Mouse (Mus musculus): ENCODE data around the gene Pold4. TPM values are rescaled to one million over a fixed set of nuclear protein-coding genes. Genes with fewer than 3 reads are reported as not detected.
A peak's percentile ranks its signal among the peaks of the same experiment; 100 is the strongest.

Gene Pold4
- polyA plus RNA-seq, 1 experiment from 2014 or later = 15.2 TPM

GRCm38 (mm10) chr19:4192251-4192985, 39.3 kb upstream of the Pold4 start:
- peak; percentile 23; the same call in 1 of the 2 replicates for ATAC-seq (ENCODE audit: insufficient read depth, low FRiP score, low TSS enrichment)
- under 1% methylated on average over 45 of the region's 52 CpGs for WGBS

GRCm38 (mm10) chr19:4193129-4193528, 38.6 kb upstream of the Pold4 start:
- Histone ChIP-seq H3K4me3 (ENCODE audit: low read depth, low read length) (peak overlapping the region; percentile 98), H3K9ac (ENCODE audit: low read length) (peak overlapping the region; percentile 96), H3K27me3 (ENCODE audit: control insufficient read depth, insufficient read depth, low read length) (no peaks in the 10 kb centered on the region), H3K9me3 (ENCODE audit: control insufficient read depth, low read length) (no peaks in the 10 kb centered on the region), H3K4me1 (ENCODE audit: control insufficient read depth, insufficient read depth, low read length) (peaks cover 10% of the 10 kb centered on the region), H3K4me2 (ENCODE audit: low read depth) (peak overlapping the region; percentile 90), H3K27ac (ENCODE audit: low read depth, low read length) (no peak overlapping the region), H3K36me3 (ENCODE audit: control insufficient read depth, insufficient read depth, low read length) (peaks cover 14% of the 10 kb centered on the region)
- WGBS = 63% methylated on average over 6 of the region's 6 CpGs
- no peak for ATAC-seq (ENCODE audit: insufficient read depth, low FRiP score, low TSS enrichment)
- no peak for DNase-seq (ENCODE audit: low spot score)

More at GRCm38 (mm10) chr19:4192251-4192985, 39.3 kb upstream of the Pold4 start:
- DNase-seq (ENCODE audit: low spot score) = peak; percentile 42
- H3K4me2 ChIP-seq (ENCODE audit: low read depth) = peak overlapping the region; percentile 90
- peak overlapping the region; percentile 85 for H3K27ac ChIP-seq (ENCODE audit: low read depth, low read length)
- H3K4me3 ChIP-seq (ENCODE audit: low read depth, low read length) = peak overlapping the region; percentile 98
- no peaks in the 10 kb centered on the region for H3K9me3 ChIP-seq (ENCODE audit: control insufficient read depth, low read length)
- peaks cover 14% of the 10 kb centered on the region for H3K36me3 ChIP-seq (ENCODE audit: control insufficient read depth, insufficient read depth, low read length)
- peak overlapping the region; percentile 96 for H3K9ac ChIP-seq (ENCODE audit: low read length)
- H3K4me1 ChIP-seq (ENCODE audit: control insufficient read depth, insufficient read depth, low read length) = peaks cover 10% of the 10 kb centered on the region
- no peaks in the 10 kb centered on the region for H3K27me3 ChIP-seq (ENCODE audit: control insufficient read depth, insufficient read depth, low read length)

- 91% methylated on average over 8 of the region's 8 CpGs for WGBS
- DNase-seq (ENCODE audit: low spot score) (no peak), ATAC-seq (ENCODE audit: insufficient read depth, low FRiP score, low TSS enrichment) (no peak)
- Histone ChIP-seq H3K4me3 (ENCODE audit: low read depth, low read length) (no peak overlapping the region), H3K36me3 (ENCODE audit: control insufficient read depth, insufficient read depth, low read length) (peaks cover 14% of the 10 kb centered on the region), H3K27me3 (ENCODE audit: control insufficient read depth, insufficient read depth, low read length) (no peaks in the 10 kb centered on the region), H3K27ac (ENCODE audit: low read depth, low read length) (no peak overlapping the region), H3K9me3 (ENCODE audit: control insufficient read depth, low read length) (no peaks in the 10 kb centered on the region), H3K4me1 (ENCODE audit: control insufficient read depth, insufficient read depth, low read length) (peaks cover 10% of the 10 kb centered on the region), H3K4me2 (ENCODE audit: low read depth) (no peak overlapping the region), H3K9ac (ENCODE audit: low read length) (no peak overlapping the region)
Measured at GRCm38 (mm10) chr19:4194021-4194724, 37.5 kb upstream of the Pold4 start.

GRCm38 (mm10) chr19:4194776-4195650, 36.7 kb upstream of the Pold4 start:
- Histone ChIP-seq H3K4me1 (ENCODE audit: control insufficient read depth, insufficient read depth, low read length) (peaks cover 10% of the 10 kb centered on the region), H3K9me3 (ENCODE audit: control insufficient read depth, low read length) (no peaks in the 10 kb centered on the region), H3K27me3 (ENCODE audit: control insufficient read depth, insufficient read depth, low read length) (no peaks in the 10 kb centered on the region), H3K4me3 (ENCODE audit: low read depth, low read length) (no peak overlapping the region), H3K4me2 (ENCODE audit: low read depth) (no peak overlapping the region), H3K36me3 (ENCODE audit: control insufficient read depth, insufficient read depth, low read length) (peaks cover 14% of the 10 kb centered on the region), H3K27ac (ENCODE audit: low read depth, low read length) (no peak overlapping the region), H3K9ac (ENCODE audit: low read length) (no peak overlapping the region)
- WGBS = 87% methylated on average over 12 of the region's 12 CpGs
- no peak for DNase-seq (ENCODE audit: low spot score)
- no peak for ATAC-seq (ENCODE audit: insufficient read depth, low FRiP score, low TSS enrichment)

- H3K4me2 ChIP-seq (ENCODE audit: low read depth) = no peak overlapping the region
- no peaks in the 10 kb centered on the region for H3K27me3 ChIP-seq (ENCODE audit: control insufficient read depth, insufficient read depth, low read length)
- no peak for DNase-seq (ENCODE audit: low spot score)
- peaks cover 14% of the 10 kb centered on the region for H3K36me3 ChIP-seq (ENCODE audit: control insufficient read depth, insufficient read depth, low read length)
- H3K4me3 ChIP-seq (ENCODE audit: low read depth, low read length) = no peak overlapping the region
- H3K9me3 ChIP-seq (ENCODE audit: control insufficient read depth, low read length) = no peaks in the 10 kb centered on the region
- H3K9ac ChIP-seq (ENCODE audit: low read length) = no peak overlapping the region
- H3K27ac ChIP-seq (ENCODE audit: low read depth, low read length) = no peak overlapping the region
- no peak for ATAC-seq (ENCODE audit: insufficient read depth, low FRiP score, low TSS enrichment)
- peaks cover 14% of the 10 kb centered on the region for H3K4me1 ChIP-seq (ENCODE audit: control insufficient read depth, insufficient read depth, low read length)
- 59% methylated on average over 2 of the region's 2 CpGs for WGBS
Measured at GRCm38 (mm10) chr19:4196048-4196447, 35.7 kb upstream of the Pold4 start.

GRCm38 (mm10) chr19:4196548-4196947, 35.2 kb upstream of the Pold4 start:
- no peak overlapping the region for H3K27ac ChIP-seq (ENCODE audit: low read depth, low read length)
- peaks cover 14% of the 10 kb centered on the region for H3K4me1 ChIP-seq (ENCODE audit: control insufficient read depth, insufficient read depth, low read length)
- H3K9ac ChIP-seq (ENCODE audit: low read length) = no peak overlapping the region
- no peaks in the 10 kb centered on the region for H3K9me3 ChIP-seq (ENCODE audit: control insufficient read depth, low read length)
- DNase-seq (ENCODE audit: low spot score) (no peak), ATAC-seq (ENCODE audit: insufficient read depth, low FRiP score, low TSS enrichment) (no peak)
- H3K36me3 ChIP-seq (ENCODE audit: control insufficient read depth, insufficient read depth, low read length) = peaks cover 14% of the 10 kb centered on the region
- no peak overlapping the region for H3K4me3 ChIP-seq (ENCODE audit: low read depth, low read length)
- no peak overlapping the region for H3K4me2 ChIP-seq (ENCODE audit: low read depth)
- WGBS = 28% methylated on average over 5 of the region's 5 CpGs
- H3K27me3 ChIP-seq (ENCODE audit: control insufficient read depth, insufficient read depth, low read length) = no peaks in the 10 kb centered on the region

GRCm38 (mm10) chr19:4197180-4197579, 34.5 kb upstream of the Pold4 start:
- WGBS = 71% methylated on average over 3 of the region's 3 CpGs
- no peak for DNase-seq (ENCODE audit: low spot score)
- H3K9me3 ChIP-seq (ENCODE audit: control insufficient read depth, low read length) = no peaks in the 10 kb centered on the region
- peaks cover 14% of the 10 kb centered on the region for H3K36me3 ChIP-seq (ENCODE audit: control insufficient read depth, insufficient read depth, low read length)
- no peak overlapping the region; the same call in 1 of the 2 replicates for H3K4me2 ChIP-seq (ENCODE audit: low read depth)
- no peak overlapping the region for H3K4me3 ChIP-seq (ENCODE audit: low read depth, low read length)
- peaks cover 14% of the 10 kb centered on the region for H3K4me1 ChIP-seq (ENCODE audit: control insufficient read depth, insufficient read depth, low read length)
- no peak overlapping the region for H3K9ac ChIP-seq (ENCODE audit: low read length)
- no peak for ATAC-seq (ENCODE audit: insufficient read depth, low FRiP score, low TSS enrichment)
- H3K27me3 ChIP-seq (ENCODE audit: control insufficient read depth, insufficient read depth, low read length) = no peaks in the 10 kb centered on the region
- H3K27ac ChIP-seq (ENCODE audit: low read depth, low read length) = no peak overlapping the region

- Histone ChIP-seq H3K4me2 (ENCODE audit: low read depth) (peak within 1 kb of the TSS; percentile 75), H3K4me1 (ENCODE audit: control insufficient read depth, insufficient read depth, low read length) (peaks cover 4% of the 10 kb centered on the region), H3K9ac (ENCODE audit: low read length) (peak within 1 kb of the TSS; percentile 73), H3K9me3 (ENCODE audit: control insufficient read depth, low read length) (no peaks in the 10 kb centered on the region), H3K36me3 (ENCODE audit: control insufficient read depth, insufficient read depth, low read length) (no peaks in the 10 kb centered on the region; the same call in 1 of the 2 replicates), H3K4me3 (ENCODE audit: low read depth, low read length) (peak within 1 kb of the TSS; percentile 65), H3K27ac (ENCODE audit: low read depth, low read length) (no peak within 1 kb of the TSS), H3K27me3 (ENCODE audit: control insufficient read depth, insufficient read depth, low read length) (no peaks in the 10 kb centered on the region)
- peak; percentile 75 for ATAC-seq (ENCODE audit: insufficient read depth, low FRiP score, low TSS enrichment)
- peak; percentile 96 for DNase-seq (ENCODE audit: low spot score)
- under 1% methylated on average over 34 of the region's 34 CpGs for WGBS
Measured at GRCm38 (mm10) chr19:4201291-4201909, 30.3 kb upstream of the Pold4 start, which contains the start of gene Rad9a. TSS of gene Rad9a (minus strand) at chr19:4201662.

All from neural tube, embryonic 11.5 days (tissue).